Mouse (Mus musculus) erythroblast, embryonic 14.5 days (primary cell): ENCODE data around the gene Colec11.

Source experiments
- GATA1 ChIP-seq: IDR thresholded peaks from 2 replicates; pipeline ENCODE4 v1.6.1; 2012; ENCODE audit warnings: low read length, inconsistent platforms, mixed read lengths
- TAL1 ChIP-seq: IDR thresholded peaks from 3 replicates; pipeline ENCODE4 v1.6.1; 2012; ENCODE audit warnings: low read length, inconsistent platforms, mixed read lengths

- TF ChIP-seq GATA1 (no peak), TAL1 (no peak)
Measured at GRCm38 (mm10) chr12:28575366-28576070, 47.7 kb downstream of the Colec11 start.
